Mouse (Mus musculus) embryonic facial prominence, embryonic 10.5 days (tissue): ENCODE measurements at regions not wholly inside any gene's neighbourhood (a gene's known extent, or its start where the extent isn't known, plus 50 kb on each side); places are given as distances from the start of the nearest gene placed in this dataset.

Source experiments
- DNase-seq: peaks from one replicate; pipeline ENCODE4 v3.0.0-alpha.2; 2017; ENCODE audit warnings: low spot score
- H3K27ac ChIP-seq: fragments of 300-500 bp; sonication (generic); replicated peaks from 2 replicates; pipeline ENCODE4 v1.5.1; 2016; ENCODE audit warnings: mild to moderate bottlenecking
- H3K27me3 ChIP-seq: fragments of 300-500 bp; sonication (generic); replicated peaks from 2 replicates; pipeline ENCODE4 v1.6.1; 2016; ENCODE audit warnings: low read depth, mild to moderate bottlenecking; ENCODE audit not compliant: poor library complexity, severe bottlenecking
- H3K36me3 ChIP-seq: fragments of 300-500 bp; sonication (generic); replicated peaks from 2 replicates; pipeline ENCODE4 v1.6.1; 2016; ENCODE audit warnings: mild to moderate bottlenecking, moderate library complexity
- H3K4me1 ChIP-seq: fragments of 300-500 bp; sonication (generic); 2 replicates; pipeline ENCODE4 v1.6.1; 2016
- H3K4me3 ChIP-seq: fragments of 300-500 bp; sonication (generic); 2 replicates; pipeline ENCODE4 v1.5.1; 2016; ENCODE audit warnings: mild to moderate bottlenecking, moderate library complexity
- H3K9me3 ChIP-seq: fragments of 300-500 bp; sonication (generic); 2 replicates; pipeline ENCODE4 v1.6.1; 2016; ENCODE audit warnings: mild to moderate bottlenecking
- WGBS: fragments of 180-500 bp; shearing (Covaris S2); methylation state at CpG from one replicate; pipeline ENCODE4 v1.1.7; 2016; 5-methylcytosine and 5-hydroxymethylcytosine counted together

DNA sequence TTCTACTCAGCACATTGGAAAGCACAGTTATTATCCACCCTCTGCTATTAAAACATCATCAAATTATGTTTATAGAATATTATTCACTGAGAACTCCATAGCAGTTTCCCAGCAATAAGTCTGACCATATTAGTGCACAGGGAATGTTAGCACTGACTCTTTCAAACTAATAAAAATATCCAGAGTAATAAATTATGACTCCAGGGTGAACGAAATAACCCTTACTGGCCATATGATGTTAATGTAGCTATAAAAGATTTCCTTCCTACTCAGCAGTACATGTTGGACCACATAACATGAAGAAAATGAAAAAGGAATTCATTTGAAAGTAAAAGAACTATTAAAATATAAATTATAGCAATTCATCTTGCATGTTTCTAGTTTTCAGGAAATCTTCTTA is 693.0 kb upstream of the Adgrl3 start:
- Histone ChIP-seq H3K4me1 (no peaks in the 10 kb centered on the region), H3K4me3 (no peak overlapping the region), H3K27ac (no peak overlapping the region), H3K27me3 (no peaks in the 10 kb centered on the region), H3K9me3 (no peaks in the 10 kb centered on the region), H3K36me3 (no peaks in the 10 kb centered on the region)
- 88% methylated on average over 1 of the region's 1 CpGs for WGBS
- no peak for DNase-seq

DNA sequence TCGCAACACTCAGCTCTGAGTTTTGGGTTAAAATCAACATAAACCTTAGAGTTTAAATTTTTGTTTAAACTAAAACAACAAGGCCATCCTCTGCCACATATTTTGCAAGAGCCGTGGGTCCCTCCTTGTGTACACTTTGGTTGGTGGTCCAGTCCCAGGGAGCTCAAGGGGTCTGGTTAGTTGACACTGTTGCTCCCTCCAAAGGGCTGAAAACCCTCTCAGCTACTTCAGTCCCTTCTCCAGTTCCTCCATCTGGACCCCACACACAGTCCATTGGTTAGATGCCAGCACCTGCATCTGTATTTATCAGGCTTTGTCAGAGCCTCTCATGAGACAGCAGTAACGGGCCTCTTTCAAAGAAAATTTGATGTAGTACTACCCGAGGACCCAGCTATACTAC is 674.8 kb upstream of the Adgrl3 start:
- Histone ChIP-seq H3K4me1 (no peaks in the 10 kb centered on the region), H3K4me3 (no peak overlapping the region), H3K36me3 (no peaks in the 10 kb centered on the region), H3K27me3 (no peaks in the 10 kb centered on the region), H3K9me3 (no peaks in the 10 kb centered on the region), H3K27ac (no peak overlapping the region)
- WGBS = 86% methylated on average over 4 of the region's 4 CpGs
- DNase-seq = no peak

DNA sequence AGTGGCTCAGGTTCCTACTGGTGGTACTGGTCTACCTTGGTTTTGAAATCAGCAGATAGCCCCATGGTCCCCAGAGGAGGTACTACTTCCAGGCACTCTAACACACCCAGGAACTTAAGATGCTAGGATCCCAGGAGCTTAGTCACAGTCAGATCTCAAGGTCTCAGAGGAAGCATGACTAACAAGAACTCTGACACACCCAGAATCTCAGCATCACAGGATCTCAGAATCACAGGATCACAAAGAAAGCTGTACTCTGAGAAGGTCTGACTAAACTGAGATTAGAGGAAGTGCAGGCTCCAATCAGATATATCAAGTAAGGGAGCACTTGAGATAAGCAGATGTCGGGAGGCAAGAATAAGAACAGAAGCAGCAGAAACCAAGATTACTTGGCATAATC is 661.7 kb upstream of the Adgrl3 start:
- H3K36me3 ChIP-seq = no peaks in the 10 kb centered on the region
- H3K27ac ChIP-seq = no peak overlapping the region
- 96% methylated on average over 1 of the region's 1 CpGs for WGBS
- no peaks in the 10 kb centered on the region for H3K27me3 ChIP-seq
- no peak for DNase-seq
- no peak overlapping the region for H3K4me3 ChIP-seq
- H3K9me3 ChIP-seq = no peaks in the 10 kb centered on the region
- no peaks in the 10 kb centered on the region for H3K4me1 ChIP-seq

DNA sequence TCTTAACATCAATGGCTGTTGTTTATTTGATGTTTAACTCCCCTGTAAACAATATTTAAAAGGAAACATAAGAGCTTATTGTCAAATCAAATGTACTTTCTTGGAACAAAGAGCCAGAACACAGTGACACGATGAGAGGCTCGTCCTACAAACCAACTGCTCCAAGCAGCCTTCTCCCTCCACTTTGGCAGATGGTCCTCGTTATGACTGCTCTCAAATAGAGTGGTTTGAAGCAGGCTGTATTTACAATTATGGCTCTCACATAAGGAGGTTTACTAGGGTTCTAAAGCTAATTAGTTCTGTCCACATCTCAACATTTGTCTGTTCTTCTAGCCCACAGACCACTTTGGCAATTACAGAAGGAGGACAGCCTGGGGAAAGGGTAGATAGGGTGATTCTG is 626.3 kb upstream of the Adgrl3 start:
- no peaks in the 10 kb centered on the region for H3K36me3 ChIP-seq
- no peaks in the 10 kb centered on the region for H3K9me3 ChIP-seq
- DNase-seq = peak; percentile 9

DNA sequence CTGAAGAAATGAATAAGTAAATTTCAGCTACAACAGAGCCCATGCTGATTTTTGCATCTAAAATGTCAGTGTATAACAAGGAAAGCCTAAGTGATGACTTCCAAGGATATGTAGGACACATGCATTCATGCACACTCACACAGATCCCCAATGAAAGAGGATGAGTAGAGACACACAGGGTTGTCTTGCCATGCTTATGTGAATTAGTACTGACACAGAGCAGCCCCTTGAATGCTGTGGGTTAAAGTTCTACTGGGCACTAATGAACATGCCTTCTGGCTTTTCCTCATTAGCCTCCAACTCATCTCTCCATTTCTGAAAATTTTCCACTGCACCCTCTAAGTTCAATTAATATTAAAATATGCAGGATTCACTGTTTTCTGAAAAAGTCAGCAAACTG is 617.3 kb upstream of the Adgrl3 start:
- Histone ChIP-seq H3K9me3 (no peaks in the 10 kb centered on the region), H3K27me3 (no peaks in the 10 kb centered on the region), H3K36me3 (no peaks in the 10 kb centered on the region), H3K4me1 (no peaks in the 10 kb centered on the region), H3K4me3 (no peak overlapping the region), H3K27ac (no peak overlapping the region)
- no peak for DNase-seq

More for the DNA sequence above, 626.3 kb upstream of the Adgrl3 start:
- Histone ChIP-seq H3K27me3 (no peaks in the 10 kb centered on the region), H3K4me3 (no peak overlapping the region), H3K27ac (no peak overlapping the region), H3K4me1 (no peaks in the 10 kb centered on the region)
- WGBS = 27% methylated on average over 3 of the region's 3 CpGs

DNA sequence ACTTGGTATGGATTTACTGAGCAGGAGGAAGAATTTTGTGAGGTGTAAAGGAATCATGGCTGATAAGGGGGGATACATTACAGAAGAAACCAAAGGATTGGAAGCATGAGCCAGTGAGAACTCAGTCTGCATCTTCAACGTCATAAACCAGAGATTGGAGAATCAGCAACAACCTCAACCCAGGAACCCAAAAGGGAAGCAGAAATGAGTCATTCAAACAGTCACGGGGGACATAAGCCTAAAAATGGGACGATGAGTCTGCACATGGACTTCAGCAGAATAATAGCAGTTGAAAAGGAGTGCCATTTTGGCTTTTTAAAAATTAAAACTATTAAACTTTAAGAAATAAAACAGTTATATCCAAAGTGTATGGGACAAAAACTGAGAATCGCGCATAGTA is 603.8 kb upstream of the Adgrl3 start:
- no peaks in the 10 kb centered on the region for H3K27me3 ChIP-seq
- H3K4me3 ChIP-seq = no peak overlapping the region
- DNase-seq = no peak
- H3K27ac ChIP-seq = no peak overlapping the region
- H3K36me3 ChIP-seq = no peaks in the 10 kb centered on the region
- H3K4me1 ChIP-seq = no peaks in the 10 kb centered on the region
- H3K9me3 ChIP-seq = no peaks in the 10 kb centered on the region
- 91% methylated on average over 5 of the region's 5 CpGs for WGBS
